Mouse (Mus musculus) liver, embryonic 14.5 days (tissue): ENCODE measurements at regions not wholly inside any gene's neighbourhood (a gene's known extent, or its start where the extent isn't known, plus 50 kb on each side); places are given as distances from the start of the nearest gene placed in this dataset.
A peak's percentile ranks its signal among the peaks of the same experiment; 100 is the strongest.

ENCODE experiments used
- CTCF ChIP-seq: IDR thresholded peaks from 2 replicates; pipeline ENCODE4 v1.5.1; 2016; ENCODE audit warnings: antibody characterized with exemption, low read depth, control low read depth
- EP300 ChIP-seq: IDR thresholded peaks from 2 replicates; pipeline ENCODE4 v1.6.1; 2016; ENCODE audit warnings: antibody characterized with exemption, low read depth

DNA sequence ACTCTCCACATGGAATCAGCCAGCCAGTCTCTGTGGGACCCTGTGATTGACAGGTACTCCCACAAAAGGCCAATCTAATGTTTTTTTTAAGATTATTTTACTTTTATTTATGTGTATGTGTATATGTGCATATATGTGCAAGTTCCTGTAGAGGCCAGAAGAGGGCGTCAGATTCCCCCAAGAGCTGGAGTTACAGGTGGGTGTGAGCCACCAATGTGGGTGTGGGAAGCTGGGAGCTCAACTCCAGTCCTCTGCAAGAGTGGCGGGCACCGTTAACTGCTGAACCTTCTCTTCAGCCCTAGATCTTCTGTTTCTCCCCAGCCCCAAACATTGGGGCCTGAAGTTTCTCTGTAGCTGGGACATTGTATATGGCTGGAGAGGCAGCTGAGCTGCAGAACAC lies 61.0 kb upstream of the Jak1 start:
- TF ChIP-seq CTCF (peak; percentile 24), EP300 (no peak)
